Mouse (Mus musculus) cerebellum, adult (tissue): ENCODE results near the gene Hoxb13.

Experiments used
- ATAC-seq: cut with Nextera tagmentation; 2 replicates; pipeline ENCODE4 v1.9.2; 2017; ENCODE audit warnings: mild to moderate bottlenecking, moderate library complexity, mixed read lengths; ENCODE audit not compliant: insufficient number of reproducible peaks, low FRiP score, low TSS enrichment

The Hoxb13 gene

GRCm38 (mm10) chr11:96193521-96194400 is at the start of gene Hoxb13:
Gene Hoxb13, plus strand, starts transcription at chr11:96194316.
- no peak for ATAC-seq

- no peak for ATAC-seq
Measured at GRCm38 (mm10) chr11:96145622-96146270, 48.4 kb upstream of the Hoxb13 start.

- no peak for ATAC-seq
Measured at GRCm38 (mm10) chr11:96147471-96147870, 46.6 kb upstream of the Hoxb13 start.

GRCm38 (mm10) chr11:96164769-96165168 is 29.3 kb upstream of the Hoxb13 start:
- no peak for ATAC-seq

GRCm38 (mm10) chr11:96168125-96168524 is 26.0 kb upstream of the Hoxb13 start:
- no peak for ATAC-seq

GRCm38 (mm10) chr11:96169016-96169415 is 25.1 kb upstream of the Hoxb13 start:
- ATAC-seq = no peak

GRCm38 (mm10) chr11:96170711-96171379 is 23.3 kb upstream of the Hoxb13 start:
- no peak for ATAC-seq

GRCm38 (mm10) chr11:96171601-96172000 is 22.5 kb upstream of the Hoxb13 start:
- ATAC-seq = no peak

GRCm38 (mm10) chr11:96172511-96173287 is 21.4 kb upstream of the Hoxb13 start:
- ATAC-seq = no peak

GRCm38 (mm10) chr11:96173288-96173840 is 20.8 kb upstream of the Hoxb13 start:
- ATAC-seq = no peak

- ATAC-seq = no peak
Measured at GRCm38 (mm10) chr11:96174881-96175280, 19.2 kb upstream of the Hoxb13 start.

GRCm38 (mm10) chr11:96175511-96175910 is 18.6 kb upstream of the Hoxb13 start:
- no peak for ATAC-seq

- no peak for ATAC-seq
Measured at GRCm38 (mm10) chr11:96175951-96176530, 18.1 kb upstream of the Hoxb13 start.

GRCm38 (mm10) chr11:96176841-96177240 is 17.3 kb upstream of the Hoxb13 start:
- ATAC-seq = no peak

GRCm38 (mm10) chr11:96177546-96178174 is 16.5 kb upstream of the Hoxb13 start:
- no peak for ATAC-seq

- no peak for ATAC-seq
Measured at GRCm38 (mm10) chr11:96178356-96178755, 15.8 kb upstream of the Hoxb13 start.

- no peak for ATAC-seq
Measured at GRCm38 (mm10) chr11:96178911-96179503, 15.1 kb upstream of the Hoxb13 start.

GRCm38 (mm10) chr11:96181061-96181460 is 13.1 kb upstream of the Hoxb13 start:
- ATAC-seq = no peak

- no peak for ATAC-seq
Measured at GRCm38 (mm10) chr11:96184233-96184632, 9.9 kb upstream of the Hoxb13 start.
